ENCODE assay signal across 8 mouse cellular contexts in the genomic region with DNA sequence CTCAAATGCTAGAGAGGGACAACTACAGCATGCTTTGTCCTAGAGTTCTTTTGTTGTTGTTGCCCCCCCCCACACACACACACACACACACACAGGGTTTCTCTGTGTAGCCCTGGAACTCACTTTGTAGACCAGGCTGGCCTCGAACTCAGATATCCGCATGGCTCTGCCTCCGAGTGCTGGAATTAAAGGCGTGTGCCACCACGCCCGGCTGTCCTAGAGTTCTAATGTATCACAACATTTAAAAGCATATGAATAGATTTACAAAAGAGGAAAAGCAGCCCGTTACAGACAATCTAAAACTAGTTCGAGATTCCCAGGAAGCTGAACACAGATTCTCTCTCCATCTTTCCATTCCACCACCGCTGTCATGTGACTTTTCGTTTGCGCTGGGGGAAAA. TPM values are rescaled to one million over a fixed set of nuclear protein-coding genes. Genes with fewer than 3 reads are reported as not detected.
A peak's percentile ranks its signal among the peaks of the same experiment; 100 is the strongest.
DNase-seq lines count a peak whose midpoint lies in the region; ATAC-seq lines count a peak whose summit lies in the region.

No protein-coding gene starts in this region.

- H3K9me3 ChIP-seq in lung, embryonic 16.5 days (ENCODE audit: control insufficient read depth, low read length), result no peaks in the 10 kb centered on the region
- no peaks in the 10 kb centered on the region for H3K9me3 ChIP-seq in liver, embryonic 12.5 days (replicated peaks)
- H3K9me3 ChIP-seq in stomach, embryonic 16.5 days (replicated peaks; ENCODE audit: control insufficient read depth, low read length), result no peaks in the 10 kb centered on the region

- DNase-seq in cerebellum, postnatal 10 days, result peak; percentile 10 to 13
- DNase-seq in cerebellum, adult 11 months, result no peak
- DNase-seq in lung, postnatal 14 days, result no peak
- no peak for DNase-seq in retina, embryonic 14.5 days (ENCODE audit: low spot score)
- DNase-seq in adrenal gland, adult 18-20 months (ENCODE audit: low spot score in 2 of 2), result no peak

- peak overlapping the region; percentile 37 for H3K4me2 ChIP-seq in lung, embryonic 16.5 days (ENCODE audit: low read depth, low read length)
- H3K4me2 ChIP-seq in liver, embryonic 12.5 days, result peak overlapping the region; percentile 65
- peak overlapping the region; percentile 46 for H3K4me2 ChIP-seq in stomach, embryonic 16.5 days (ENCODE audit: low read depth, low read length)

- H3K27ac ChIP-seq in lung, embryonic 16.5 days (ENCODE audit: low read length), result no peak overlapping the region
- H3K27ac ChIP-seq in liver, embryonic 12.5 days, result no peak overlapping the region
- H3K27ac ChIP-seq in stomach, embryonic 16.5 days (ENCODE audit: low read length), result no peak overlapping the region

- H3K36me3 ChIP-seq in lung, embryonic 16.5 days (ENCODE audit: control insufficient read depth, insufficient read depth, low read length), result no peaks in the 10 kb centered on the region
- H3K36me3 ChIP-seq in liver, embryonic 12.5 days, result no peaks in the 10 kb centered on the region
- H3K36me3 ChIP-seq in stomach, embryonic 16.5 days (ENCODE audit: control insufficient read depth, insufficient read depth, low read length), result no peaks in the 10 kb centered on the region

- H3K27me3 ChIP-seq in lung, embryonic 16.5 days (ENCODE audit: control insufficient read depth, insufficient read depth, low read depth, low read length), result no peaks in the 10 kb centered on the region
- H3K27me3 ChIP-seq in liver, embryonic 12.5 days (replicated peaks), result no peaks in the 10 kb centered on the region
- 0 out of 2 replicates have a peak, but pooled peaks cover 4% of the 10 kb centered on the region for H3K27me3 ChIP-seq in stomach, embryonic 16.5 days (ENCODE audit: control insufficient read depth, insufficient read depth, low read length)

- no peak overlapping the region for H3K9ac ChIP-seq in lung, embryonic 16.5 days (ENCODE audit: low read length)
- H3K9ac ChIP-seq in liver, embryonic 12.5 days, result no peak overlapping the region
- no peak overlapping the region for H3K9ac ChIP-seq in stomach, embryonic 16.5 days (ENCODE audit: low read length)

- 20% methylated on average over 11 of the region's 11 CpGs for WGBS in lung, embryonic 16.5 days
- WGBS in liver, embryonic 12.5 days (ENCODE audit: insufficient replicate concordance), result 15% methylated on average over 11 of the region's 11 CpGs
- WGBS in stomach, embryonic 16.5 days, result 24% methylated on average over 11 of the region's 11 CpGs

- no peaks in the 10 kb centered on the region for H3K4me1 ChIP-seq in lung, embryonic 16.5 days (replicated peaks; ENCODE audit: control insufficient read depth, insufficient read depth, low read length)
- peaks cover 9% of the 10 kb centered on the region; the same call in 1 of the 2 replicates for H3K4me1 ChIP-seq in liver, embryonic 12.5 days
- no peaks in the 10 kb centered on the region for H3K4me1 ChIP-seq in stomach, embryonic 16.5 days (ENCODE audit: control insufficient read depth, insufficient read depth, low read length)

- peak overlapping the region; percentile 25; the same call in 1 of the 2 replicates for H3K4me3 ChIP-seq in lung, embryonic 16.5 days (ENCODE audit: low read length)
- peak overlapping the region; percentile 45 for H3K4me3 ChIP-seq in liver, embryonic 12.5 days
- H3K4me3 ChIP-seq in stomach, embryonic 16.5 days (replicated peaks; ENCODE audit: low read length), result peak overlapping the region; percentile 28

- ATAC-seq in lung, embryonic 16.5 days (ENCODE audit: low read depth), result no peak
- ATAC-seq in liver, embryonic 12.5 days, result 0 out of 2 replicates have a peak, but pooled peaks have one; percentile 30
- ATAC-seq in stomach, embryonic 16.5 days (ENCODE audit: insufficient read depth, low FRiP score), result no peak

RNA-seq across cellular contexts. Expression of a gene that starts 22.7 kb away (rescaled TPM):
- not detected in 2 replicates for polyA plus RNA-seq in lung, embryonic 16.5 days (2015; fragmentation: Nextera tagmentation; extraction: Ambion mirVana)
- not detected in 2 replicates for polyA plus RNA-seq in liver, embryonic 12.5 days (2016; fragmentation: Nextera tagmentation; extraction: Ambion mirVana)
- not detected in 2 replicates for polyA plus RNA-seq in stomach, embryonic 16.5 days (2015; fragmentation: Nextera tagmentation; extraction: Ambion mirVana)
- not detected for total RNA-seq in adrenal gland, adult 18-20 months (2021)

RNA-seq across cellular contexts. Expression of a gene that starts 33.9 kb away (rescaled TPM):
- polyA plus RNA-seq in lung, embryonic 16.5 days (2015; fragmentation: Nextera tagmentation; extraction: Ambion mirVana), result not detected in 2 replicates
- polyA plus RNA-seq in liver, embryonic 12.5 days (2016; fragmentation: Nextera tagmentation; extraction: Ambion mirVana), result not detected in 2 replicates
- not detected in 2 replicates for polyA plus RNA-seq in stomach, embryonic 16.5 days (2015; fragmentation: Nextera tagmentation; extraction: Ambion mirVana)
- total RNA-seq in adrenal gland, adult 18-20 months (2021), result not detected

RNA-seq across cellular contexts. Expression of a gene that starts 55.8 kb away (rescaled TPM):
- polyA plus RNA-seq in lung, embryonic 16.5 days (2015; fragmentation: Nextera tagmentation; extraction: Ambion mirVana), result not detected in 2 replicates
- not detected in 2 replicates for polyA plus RNA-seq in liver, embryonic 12.5 days (2016; fragmentation: Nextera tagmentation; extraction: Ambion mirVana)
- polyA plus RNA-seq in stomach, embryonic 16.5 days (2015; fragmentation: Nextera tagmentation; extraction: Ambion mirVana), result not detected in 2 replicates
- total RNA-seq in adrenal gland, adult 18-20 months (2021), result not detected

Comparison
In these comparisons a context has a peak if more than half of its experiments do, and no peak if none do; other contexts are left out.
1. DNase-seq: peak in cerebellum, postnatal 10 days (2 of 2); none in cerebellum, adult 11 months (single experiment), lung, postnatal 14 days (single experiment), retina, embryonic 14.5 days (single experiment) and adrenal gland, adult 18-20 months (0 of 2).
2. Peak in every context shown above with its lines, with median percentiles within 50 percentile points of each other: H3K4me2 ChIP-seq and H3K4me3 ChIP-seq.